Mouse (Mus musculus): ENCODE data around the gene Pnn.

The Pnn gene

DNA sequence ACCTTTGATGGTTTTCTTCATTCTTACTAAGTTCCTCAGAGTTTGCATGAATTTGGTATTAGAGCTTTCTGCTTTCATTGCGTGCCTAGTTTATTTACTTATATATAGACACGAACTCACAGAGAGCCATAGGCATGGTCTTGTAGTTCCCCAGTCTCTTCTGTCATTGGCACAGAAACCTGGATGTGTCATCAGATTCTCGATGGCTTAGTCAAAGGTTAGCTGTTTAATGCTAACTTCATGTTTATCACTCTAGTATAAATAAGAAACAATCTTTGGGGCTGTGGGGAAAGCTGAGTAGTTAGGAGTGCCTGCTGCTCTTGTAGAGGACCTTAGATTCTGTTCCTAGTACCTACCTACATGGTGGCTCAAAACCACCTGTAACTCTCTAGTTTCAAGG, 10.3 kb downstream of the Pnn start:
- DNase-seq (ENCODE audit: low spot score): no peak

DNA sequence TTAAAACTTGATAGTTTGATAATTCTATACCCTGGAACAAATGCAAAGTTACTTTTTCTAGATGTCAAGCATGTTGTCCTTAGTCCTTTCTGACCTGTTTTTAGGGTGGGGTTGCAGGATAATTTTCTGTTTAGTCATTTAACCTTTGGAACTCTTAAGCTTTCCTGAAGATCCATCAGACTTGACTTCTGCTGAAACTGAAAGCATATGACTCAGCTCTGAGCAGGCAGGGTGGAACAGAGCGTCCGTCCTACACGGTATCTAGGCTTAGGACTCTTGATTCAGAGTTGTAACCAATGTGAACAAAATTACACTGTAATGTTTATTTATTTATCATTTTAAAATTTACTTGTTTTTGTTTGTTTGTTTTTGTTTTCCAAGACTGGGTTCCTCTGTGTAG, 11.2 kb downstream of the Pnn start:
- no peak for DNase-seq (ENCODE audit: low spot score)

DNA sequence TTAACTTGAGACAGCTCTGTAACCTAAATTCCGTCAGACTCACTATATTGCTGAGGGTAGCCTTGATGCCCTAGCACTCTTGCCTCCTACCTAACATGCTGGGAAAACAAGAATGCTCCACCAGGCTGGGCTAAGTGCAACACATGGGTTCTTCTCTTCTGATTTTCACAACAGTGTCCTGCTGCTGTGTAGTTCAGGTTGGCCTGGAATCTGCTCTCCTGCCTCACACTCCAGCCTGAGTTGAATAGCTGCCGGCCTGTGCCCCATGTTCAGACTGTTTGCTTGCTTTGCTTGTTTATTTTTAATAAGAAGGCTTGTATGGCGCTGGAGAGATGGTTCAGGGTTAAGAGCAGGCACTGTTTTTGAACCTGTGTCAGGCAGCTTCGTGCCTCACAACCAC, 13.8 kb downstream of the Pnn start:
- no peak for DNase-seq (ENCODE audit: low spot score)

DNA sequence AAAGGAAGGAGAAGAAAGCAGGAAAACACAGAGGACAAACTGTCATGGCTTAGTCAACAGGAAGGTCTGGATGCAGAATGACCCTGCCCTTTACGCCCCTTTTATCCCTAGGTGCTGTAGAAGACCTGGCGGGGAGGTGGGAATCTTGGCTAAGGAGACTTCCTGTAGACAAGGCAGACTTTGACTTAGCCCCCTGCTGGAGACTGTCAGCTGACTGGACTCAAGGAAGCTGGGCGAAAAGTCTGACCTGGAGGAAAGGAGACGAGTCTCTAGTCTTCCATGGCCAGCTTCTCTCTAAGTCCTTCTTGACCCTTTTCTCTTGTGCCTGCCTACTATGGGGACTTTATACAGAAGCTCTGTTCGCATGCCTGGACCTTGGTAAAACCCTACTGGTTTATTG, 17.8 kb downstream of the Pnn start:
- no peak for DNase-seq (ENCODE audit: low spot score)

DNA sequence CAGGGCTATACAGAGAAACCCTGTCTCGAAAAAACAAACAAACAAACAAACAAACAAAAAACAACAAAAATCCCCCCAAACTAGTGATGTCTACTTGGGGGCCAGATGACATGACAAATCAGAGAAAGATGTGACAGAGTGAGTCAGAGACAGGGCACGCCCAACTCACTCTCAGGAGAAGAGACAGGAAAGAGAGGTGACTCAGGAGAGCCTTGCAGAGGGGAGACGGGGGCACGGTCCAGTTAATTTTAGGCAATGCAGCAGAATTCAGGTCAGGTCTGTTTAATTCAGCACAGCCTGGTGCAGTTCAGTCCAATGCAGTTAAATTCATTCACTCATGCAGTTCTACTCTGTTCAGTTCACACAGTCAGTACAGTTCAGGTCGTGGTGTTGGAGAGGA, 19.5 kb downstream of the Pnn start:
- no peak for DNase-seq (ENCODE audit: low spot score)

DNA sequence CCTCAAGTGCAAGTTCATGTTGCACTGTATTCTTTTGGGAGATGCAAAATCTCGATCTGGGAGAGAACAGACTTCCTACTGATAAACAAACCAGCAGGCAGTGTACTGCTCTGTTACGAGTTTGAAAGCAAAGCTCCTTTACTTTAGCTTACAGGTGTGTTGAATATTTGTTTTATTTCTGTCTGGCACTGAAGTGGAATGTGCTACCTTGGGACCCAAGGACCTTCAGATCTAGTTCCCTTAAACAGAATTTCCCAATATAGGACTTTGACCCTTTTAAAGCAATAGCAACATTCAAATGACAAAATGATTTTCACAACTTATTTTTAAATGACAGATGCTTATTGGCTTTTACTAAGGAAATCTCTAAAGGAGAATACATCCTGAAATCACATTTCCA, 26.9 kb downstream of the Pnn start:
- DNase-seq (ENCODE audit: low spot score): no peak

DNA sequence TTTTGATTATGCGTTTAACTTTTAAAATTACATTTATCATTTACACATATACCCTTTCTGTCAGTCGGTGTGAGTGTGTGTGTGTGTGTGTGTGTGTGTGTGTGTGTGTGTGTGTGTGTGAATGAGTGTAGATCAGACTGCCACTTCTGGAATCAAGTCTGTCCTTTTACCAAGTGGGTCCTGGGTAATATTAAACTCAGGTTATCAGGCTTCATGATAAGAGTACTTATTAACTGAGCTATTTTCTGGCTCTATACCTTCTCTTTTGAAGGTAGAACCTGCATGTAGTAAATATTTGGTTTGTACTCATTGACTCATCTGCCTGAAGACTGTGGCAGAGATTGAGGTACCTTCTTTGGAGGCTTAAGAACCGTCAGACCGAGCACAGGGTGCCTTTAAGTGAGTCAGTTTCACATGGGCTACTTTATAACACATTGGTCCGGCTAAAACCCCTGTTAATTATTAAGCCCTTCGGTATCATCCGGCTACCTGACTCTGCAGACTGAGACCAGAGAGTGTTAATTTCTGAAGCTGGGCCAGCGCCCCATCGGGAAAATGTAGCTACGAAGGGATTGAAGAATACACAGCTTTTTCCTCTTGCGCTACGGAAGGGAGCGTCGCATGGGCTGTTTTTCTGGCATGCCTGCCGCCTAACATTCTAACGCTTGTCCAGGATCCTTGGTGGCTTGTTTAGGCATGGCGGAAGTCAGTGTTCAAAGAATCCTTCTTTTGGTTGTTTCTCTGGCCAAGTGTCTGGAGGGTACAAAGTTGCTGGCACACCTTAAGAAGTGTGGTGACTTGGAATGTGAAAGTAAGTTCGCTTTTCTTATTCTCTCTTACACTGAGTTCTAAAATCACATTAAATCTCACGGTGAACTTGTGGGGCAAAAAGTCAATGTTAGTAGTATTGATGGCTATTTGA, 28.7 kb downstream of the Pnn start, which contains the start of gene Mia2:
TSS of gene Mia2 (plus strand) at position 696 of the 922 bp plus-strand sequence.
- DNase-seq (ENCODE audit: low spot score): no peak

DNA sequence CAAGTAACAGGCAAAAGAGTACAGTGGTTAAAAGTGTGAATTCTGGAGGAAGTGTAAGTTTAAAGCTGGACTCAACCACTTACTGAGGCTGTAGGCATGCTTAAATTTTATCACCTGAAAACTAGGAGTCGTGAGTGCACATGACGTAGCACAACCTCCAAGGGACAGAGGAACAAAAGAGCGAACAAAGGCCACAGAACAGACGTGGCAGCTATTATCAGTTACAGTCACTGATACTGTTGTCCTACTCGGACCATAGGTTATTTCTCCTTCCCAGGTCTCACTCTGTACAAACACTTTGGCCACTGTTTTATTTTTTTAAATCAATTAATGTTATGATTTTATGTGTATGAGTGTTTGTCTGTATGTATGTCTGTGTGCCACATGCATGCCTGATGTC, 38.1 kb downstream of the Pnn start:
- no peak for DNase-seq (ENCODE audit: low spot score)

DNA sequence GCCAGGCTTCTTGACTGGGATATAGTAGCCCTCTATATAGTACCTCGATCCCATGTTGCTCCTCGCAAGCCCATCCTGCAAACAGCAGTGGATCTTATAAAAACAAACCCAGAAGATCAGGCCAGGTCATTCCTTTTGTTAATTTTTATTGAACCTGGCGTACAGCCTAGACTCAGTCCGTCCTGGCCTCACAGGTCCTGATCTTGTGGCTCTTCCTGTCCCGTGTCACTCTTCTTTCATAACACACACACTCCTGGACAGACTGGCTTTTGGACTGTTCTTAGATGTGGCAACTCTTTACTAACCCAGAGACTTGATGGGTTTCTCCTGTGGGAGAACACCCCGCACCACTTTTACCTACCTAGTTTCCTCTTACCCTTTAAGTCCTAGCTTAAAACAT, 39.2 kb downstream of the Pnn start:
- no peak for DNase-seq (ENCODE audit: low spot score)

DNA sequence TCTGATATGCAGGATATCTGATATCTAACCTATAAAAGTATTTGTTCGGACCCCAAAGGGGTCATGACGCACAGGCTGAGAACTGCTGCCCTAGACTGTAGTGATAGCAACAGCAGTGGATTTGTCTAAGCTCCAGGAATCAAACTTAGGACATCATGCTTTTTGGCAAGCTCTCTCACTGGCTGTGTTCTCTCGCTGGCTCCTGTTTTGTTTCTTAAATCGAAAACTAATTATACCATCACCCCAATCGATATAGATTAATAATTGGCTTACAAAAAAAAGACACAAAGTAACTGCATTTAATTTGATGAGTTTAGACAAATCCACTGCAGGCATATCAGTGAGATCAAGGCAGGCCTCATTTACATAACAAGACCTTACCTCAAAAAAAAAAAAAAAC, 39.8 kb downstream of the Pnn start:
- no peak for DNase-seq (ENCODE audit: low spot score)

DNA sequence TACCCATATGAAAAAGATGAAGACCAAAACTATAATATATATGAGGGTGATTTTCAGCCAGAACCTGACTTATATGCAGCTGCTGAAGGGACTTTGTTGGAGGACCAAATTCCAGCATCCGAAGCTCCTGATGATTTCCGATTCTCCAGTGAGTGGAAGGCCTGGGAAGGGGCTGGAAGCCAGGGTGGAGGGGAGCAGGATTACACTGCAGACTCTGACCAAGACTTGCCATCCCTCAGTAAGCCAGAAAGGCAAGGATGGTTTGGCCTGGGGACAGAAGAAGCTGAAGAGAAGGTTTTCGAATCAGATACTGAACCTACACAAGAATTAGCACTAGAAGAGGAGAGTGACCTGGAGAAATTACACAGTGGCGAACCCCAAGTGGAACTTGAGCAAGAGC, 41.2 kb downstream of the Pnn start:
- DNase-seq (ENCODE audit: low spot score): no peak

DNA sequence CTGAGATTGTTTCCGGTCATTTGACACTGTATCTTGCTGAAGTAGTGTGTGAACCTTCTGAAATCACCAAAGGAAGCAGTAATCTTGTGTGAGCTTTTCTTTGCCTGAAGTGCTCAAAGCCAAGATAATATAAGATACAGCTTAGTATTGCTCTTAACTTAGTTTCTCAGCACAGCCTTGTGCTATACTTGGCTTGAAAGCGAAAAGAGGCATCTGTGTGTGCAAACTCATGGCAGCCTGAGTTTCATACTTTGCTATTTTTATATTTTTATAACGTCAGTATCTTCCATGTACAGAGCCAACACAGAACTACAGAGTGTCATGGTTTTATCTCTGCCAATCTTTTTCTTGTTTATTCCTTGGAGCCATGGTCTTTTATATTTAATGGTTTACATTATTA, 50.5 kb downstream of the Pnn start:
- DNase-seq (ENCODE audit: low spot score): no peak
